Mouse (Mus musculus) cerebellum, adult 18-20 months (tissue): ENCODE results near the gene 1110008L16Rik.
"Not testable (repeated sequence)": the region's sequence is repeated elsewhere in the genome, so short reads cannot be mapped to it uniquely, and the experiment has no call there.

Experiments
- DNase-seq, 2 experiments: peaks; one replicate each; pipeline ENCODE4 v3.0.0; 2021

Gene 1110008L16Rik

GRCm38 (mm10) chr12:55392733-55393577 lies 93.6 kb downstream of the 1110008L16Rik start:
- no peak for DNase-seq

- not testable (repeated sequence) for DNase-seq
Measured at GRCm38 (mm10) chr12:55395601-55396000, 96.2 kb downstream of the 1110008L16Rik start.

- DNase-seq: no peak
Measured at GRCm38 (mm10) chr12:55396536-55396935, 97.2 kb downstream of the 1110008L16Rik start.

- DNase-seq: no peak
Measured at GRCm38 (mm10) chr12:55397544-55398239, 98.3 kb downstream of the 1110008L16Rik start.

- peak; percentile 89 to 93 for DNase-seq
Measured at GRCm38 (mm10) chr12:55398240-55399127, 99.1 kb downstream of the 1110008L16Rik start.

GRCm38 (mm10) chr12:55399128-55399677 lies 99.8 kb downstream of the 1110008L16Rik start:
- no peak for DNase-seq

GRCm38 (mm10) chr12:55407888-55408287 lies 108.5 kb downstream of the 1110008L16Rik start:
- DNase-seq: no peak

- DNase-seq: no peak
Measured at GRCm38 (mm10) chr12:55415255-55415654, 115.9 kb downstream of the 1110008L16Rik start.

- no peak for DNase-seq
Measured at GRCm38 (mm10) chr12:55415762-55416161, 116.4 kb downstream of the 1110008L16Rik start.

GRCm38 (mm10) chr12:55420220-55420619 lies 120.8 kb downstream of the 1110008L16Rik start:
- DNase-seq: no peak

- DNase-seq: no peak
Measured at GRCm38 (mm10) chr12:55422057-55422456, 122.7 kb downstream of the 1110008L16Rik start.

- DNase-seq: no peak
Measured at GRCm38 (mm10) chr12:55426300-55426699, 126.9 kb downstream of the 1110008L16Rik start.

- DNase-seq: no peak
Measured at GRCm38 (mm10) chr12:55429201-55429600, 129.8 kb downstream of the 1110008L16Rik start.

- DNase-seq: no peak
Measured at GRCm38 (mm10) chr12:55429956-55430355, 130.6 kb downstream of the 1110008L16Rik start.
